Comparison of ENCODE assay signal across 7 mouse cellular contexts in genomic region chr16:42164941-42165340, GRCm38 (mm10).
DNase-seq lines count a peak whose midpoint lies in the region; ATAC-seq and TF ChIP-seq lines count a peak whose summit lies in the region.

No protein-coding gene starts in this region.

- no peak overlapping the region for H3K4me2 ChIP-seq in hindbrain, embryonic 14.5 days (replicated peaks)
- no peak overlapping the region for H3K4me2 ChIP-seq in midbrain, embryonic 11.5 days

- peak; percentile 71; the same call in 1 of the 2 replicates for ATAC-seq in hindbrain, embryonic 14.5 days (ENCODE audit: low FRiP score)
- ATAC-seq in midbrain, embryonic 11.5 days (ENCODE audit: low FRiP score): peak; percentile 42; the same call in 1 of the 2 replicates

- no peaks in the 10 kb centered on the region for H3K27me3 ChIP-seq in cerebellum, adult 2 months (ENCODE audit: control insufficient read depth, insufficient read depth, low read length)
- H3K27me3 ChIP-seq in hindbrain, embryonic 14.5 days (ENCODE audit: control insufficient read depth, insufficient read depth, low read length): no peaks in the 10 kb centered on the region
- H3K27me3 ChIP-seq in midbrain, embryonic 11.5 days (ENCODE audit: control insufficient read depth, insufficient read depth, low read length): no peaks in the 10 kb centered on the region

- H3K4me1 ChIP-seq in cerebellum, adult 2 months (ENCODE audit: control insufficient read depth, insufficient read depth, low read length): peaks cover 3% of the 10 kb centered on the region; the same call in 1 of the 2 replicates
- no peaks in the 10 kb centered on the region for H3K4me1 ChIP-seq in hindbrain, embryonic 14.5 days (replicated peaks; ENCODE audit: control insufficient read depth, insufficient read depth, low read length)
- H3K4me1 ChIP-seq in midbrain, embryonic 11.5 days (ENCODE audit: control insufficient read depth, insufficient read depth, low read length): no peaks in the 10 kb centered on the region

- DNase-seq in WW6 (ENCODE audit: low read depth, low spot score): peak; percentile 34
- peak; percentile 84 to 88 for DNase-seq in cerebellum, adult 2 months
- DNase-seq in forelimb bud, embryonic 11.5 days (ENCODE audit: low read depth, low spot score): peak; percentile 89
- peak; percentile 95 for DNase-seq in hindbrain, embryonic 14.5 days (ENCODE audit: low spot score)
- peak; percentile 80 to 82 for DNase-seq in left cerebral cortex, adult 2 months (ENCODE audit: extremely low spot score in 1 of 2, low spot score in 2 of 2)
- DNase-seq in midbrain, embryonic 11.5 days (ENCODE audit: low spot score, missing footprints): peak; percentile 98
- peak; percentile 68 for DNase-seq in skeletal muscle tissue, adult 2 months (ENCODE audit: low read depth, low spot score)

- no peaks in the 10 kb centered on the region for H3K9me3 ChIP-seq in hindbrain, embryonic 14.5 days (ENCODE audit: control insufficient read depth, low read length)
- H3K9me3 ChIP-seq in midbrain, embryonic 11.5 days (ENCODE audit: control insufficient read depth, low read length): no peaks in the 10 kb centered on the region

- no peak overlapping the region for H3K27ac ChIP-seq in cerebellum, adult 2 months (ENCODE audit: insufficient read depth, low read length)
- no peak overlapping the region for H3K27ac ChIP-seq in hindbrain, embryonic 14.5 days
- H3K27ac ChIP-seq in left cerebral cortex, adult 2 months: no peak overlapping the region
- no peak overlapping the region for H3K27ac ChIP-seq in midbrain, embryonic 11.5 days (ENCODE audit: low read depth, low read length)

- no peak for TF ChIP-seq POLR2A in cerebellum, adult 2 months (IDR thresholded peaks at IDR 0.05; ENCODE audit: borderline replicate concordance, insufficient read depth, low read length)

- H3K36me3 ChIP-seq in hindbrain, embryonic 14.5 days (replicated peaks; ENCODE audit: control insufficient read depth, insufficient read depth): no peaks in the 10 kb centered on the region
- no peaks in the 10 kb centered on the region for H3K36me3 ChIP-seq in midbrain, embryonic 11.5 days (ENCODE audit: control insufficient read depth, insufficient read depth, low read length)

- intact Hi-C loops in left cerebral cortex, adult 2 months (cut with DNase I): loop anchor here (2.0 to 10.0 kb wide), 3 partner anchors 640 to 1640 kb away; no protein-coding TSS in a partner anchor

- H3K4me3 ChIP-seq in cerebellum, adult 2 months (replicated peaks; ENCODE audit: insufficient read depth, low read depth, low read length): no peak overlapping the region
- H3K4me3 ChIP-seq in hindbrain, embryonic 14.5 days (replicated peaks; ENCODE audit: low read length): no peak overlapping the region
- no peak overlapping the region for H3K4me3 ChIP-seq in left cerebral cortex, adult 2 months
- H3K4me3 ChIP-seq in midbrain, embryonic 11.5 days (ENCODE audit: low read depth, low read length): no peak overlapping the region

- H3K9ac ChIP-seq in hindbrain, embryonic 14.5 days: no peak overlapping the region
- H3K9ac ChIP-seq in midbrain, embryonic 11.5 days (ENCODE audit: low read length): no peak overlapping the region

- peak; percentile 76; the same call in 1 of the 2 replicates for TF ChIP-seq CTCF in cerebellum, adult 2 months (IDR thresholded peaks at IDR 0.05; ENCODE audit: borderline replicate concordance, insufficient read depth, low read depth, low read length)
- TF ChIP-seq CTCF in left cerebral cortex, adult 2 months (IDR thresholded peaks at IDR 0.05): no peak; the same call in none of the 2 replicates

Comparison
In these comparisons a context has a peak if more than half of its experiments do, and no peak if none do; other contexts are left out.
1. DNase-seq: peak in every context shown above with its lines; median percentile 98 in midbrain, embryonic 11.5 days; 95 in hindbrain, embryonic 14.5 days; 89 in forelimb bud, embryonic 11.5 days; 86 in cerebellum, adult 2 months; 81 in left cerebral cortex, adult 2 months; 68 in skeletal muscle tissue, adult 2 months; 34 in WW6.